Mouse (Mus musculus): ENCODE data around the gene Epb41.

The Epb41 gene

DNA sequence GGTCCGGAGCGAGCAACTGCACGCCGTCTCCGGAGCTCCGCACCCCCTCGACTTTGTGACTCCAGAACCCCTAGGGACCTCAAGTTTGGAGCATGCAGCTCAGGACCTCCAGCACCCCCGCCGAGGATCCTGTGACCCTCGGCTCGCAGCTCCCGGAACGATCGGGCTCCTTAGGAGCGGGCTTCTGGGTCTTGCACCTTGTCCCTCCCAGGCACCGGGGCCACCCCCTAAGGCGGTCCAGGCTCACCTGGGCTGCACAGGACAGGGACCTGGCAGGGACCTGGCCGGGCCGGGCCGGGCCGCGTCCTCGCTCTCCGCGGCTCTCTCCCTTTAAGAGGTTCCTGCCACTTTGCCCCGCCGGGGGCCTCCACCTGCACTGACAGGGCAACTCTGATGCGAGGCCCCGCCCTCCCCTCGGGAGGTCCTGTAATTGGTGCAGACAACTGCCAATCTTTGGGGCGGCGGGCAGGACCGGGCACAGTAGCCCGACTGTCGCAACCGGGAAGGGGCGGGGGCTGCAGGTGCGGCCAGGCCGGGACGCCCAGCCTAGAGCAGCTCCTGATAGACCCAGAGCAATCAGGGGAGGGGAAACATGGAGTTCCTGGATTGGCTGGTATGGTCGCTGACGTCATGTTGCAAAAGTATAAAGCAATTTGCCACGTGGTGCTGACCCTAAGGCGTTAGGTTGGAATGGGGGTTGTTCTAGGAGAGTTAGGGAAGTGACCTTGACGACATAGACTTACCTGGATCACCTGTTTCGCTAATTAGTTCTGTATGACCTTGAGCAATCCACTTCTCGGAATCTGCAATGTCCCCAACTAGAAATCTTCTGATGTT lies at the start of gene Epb41:
Gene Epb41, minus strand, starts transcription at position 389 of the 837 bp plus-strand sequence.
- peak; percentile 100 for DNase-seq (ENCODE audit: low spot score in 2 of 2)

DNA sequence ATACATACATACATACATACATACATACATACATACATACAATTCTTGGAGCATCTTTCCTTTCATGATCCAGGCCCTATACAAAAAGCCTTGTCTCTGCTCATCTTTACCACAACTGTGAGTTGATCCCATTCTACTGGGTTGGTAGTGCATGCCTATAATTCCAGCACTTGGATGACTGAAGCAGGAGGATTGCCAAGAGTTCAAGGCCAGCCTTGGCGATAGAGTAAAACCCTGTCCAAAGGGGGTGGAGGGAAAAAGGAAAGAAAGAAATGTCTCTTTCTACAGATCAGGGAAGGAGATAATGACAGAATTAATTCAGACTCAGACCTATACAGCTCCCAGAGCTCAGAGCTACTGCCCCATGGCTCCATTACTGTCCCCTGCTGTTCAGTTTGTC lies 48.0 kb upstream of the Epb41 start:
- no peak for DNase-seq (ENCODE audit: low spot score in 2 of 2)

DNA sequence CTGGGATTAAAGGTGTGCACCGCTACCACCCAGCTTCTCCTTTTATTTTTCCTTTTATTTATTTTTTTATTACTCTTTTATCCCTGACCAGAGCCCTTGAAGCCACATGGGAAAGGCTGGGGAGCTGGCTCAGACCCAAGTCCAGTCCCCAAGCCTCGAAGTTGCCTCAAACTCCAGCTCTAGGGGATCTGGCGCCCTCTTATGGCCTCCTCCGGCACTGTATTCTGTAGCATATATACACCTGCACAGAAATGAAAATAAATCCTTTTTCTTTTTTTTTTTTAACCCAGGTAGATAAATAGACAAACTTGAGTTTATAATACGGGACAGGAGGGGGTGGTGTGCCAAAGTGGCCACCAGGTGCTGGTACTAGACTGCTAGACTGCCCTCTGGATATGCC lies 46.6 kb upstream of the Epb41 start:
- peak in 1 of 2 experiments; percentile 49 for DNase-seq (ENCODE audit: low spot score in 2 of 2)

DNA sequence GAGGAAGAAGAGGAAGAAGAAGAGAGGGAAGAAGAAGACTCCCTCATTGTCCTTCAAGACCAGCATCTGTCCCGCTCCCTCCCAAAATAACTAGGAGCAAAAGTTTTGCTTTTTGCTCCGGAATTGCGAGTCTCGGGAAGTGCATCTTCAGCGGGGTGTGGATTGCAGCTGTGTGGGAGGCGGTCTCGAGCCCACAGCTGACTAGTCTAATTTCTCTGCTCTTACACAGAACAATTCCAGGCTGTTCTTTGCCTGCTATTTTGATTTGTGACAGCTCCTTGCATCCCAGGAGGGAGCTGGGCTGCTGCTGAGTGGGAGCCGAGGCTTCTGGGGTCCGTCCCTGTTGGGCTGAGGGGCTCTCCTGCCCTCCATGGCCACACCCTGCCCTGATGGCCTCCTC lies 44.4 kb upstream of the Epb41 start:
- no peak for DNase-seq (ENCODE audit: low spot score in 2 of 2)

DNA sequence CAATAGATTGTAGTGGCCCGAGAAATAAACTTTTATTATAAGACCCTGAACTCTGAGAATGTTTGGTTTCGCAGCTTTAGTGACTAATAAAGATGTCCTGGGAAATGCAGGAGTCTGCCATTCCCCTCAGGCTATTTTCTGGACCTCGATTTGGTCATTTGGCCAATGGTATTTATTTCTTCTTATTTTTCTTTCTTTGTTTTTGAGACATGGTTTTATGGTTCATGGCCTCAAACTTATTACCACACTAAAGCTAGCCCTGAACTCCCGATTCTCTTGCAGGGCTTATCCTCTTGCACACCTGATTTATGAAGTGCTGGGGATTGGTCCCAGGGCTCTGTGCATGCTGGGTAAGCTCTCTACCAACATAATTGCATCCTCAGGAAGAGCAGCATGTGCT lies 41.2 kb upstream of the Epb41 start:
- no peak for DNase-seq (ENCODE audit: low spot score in 2 of 2)

DNA sequence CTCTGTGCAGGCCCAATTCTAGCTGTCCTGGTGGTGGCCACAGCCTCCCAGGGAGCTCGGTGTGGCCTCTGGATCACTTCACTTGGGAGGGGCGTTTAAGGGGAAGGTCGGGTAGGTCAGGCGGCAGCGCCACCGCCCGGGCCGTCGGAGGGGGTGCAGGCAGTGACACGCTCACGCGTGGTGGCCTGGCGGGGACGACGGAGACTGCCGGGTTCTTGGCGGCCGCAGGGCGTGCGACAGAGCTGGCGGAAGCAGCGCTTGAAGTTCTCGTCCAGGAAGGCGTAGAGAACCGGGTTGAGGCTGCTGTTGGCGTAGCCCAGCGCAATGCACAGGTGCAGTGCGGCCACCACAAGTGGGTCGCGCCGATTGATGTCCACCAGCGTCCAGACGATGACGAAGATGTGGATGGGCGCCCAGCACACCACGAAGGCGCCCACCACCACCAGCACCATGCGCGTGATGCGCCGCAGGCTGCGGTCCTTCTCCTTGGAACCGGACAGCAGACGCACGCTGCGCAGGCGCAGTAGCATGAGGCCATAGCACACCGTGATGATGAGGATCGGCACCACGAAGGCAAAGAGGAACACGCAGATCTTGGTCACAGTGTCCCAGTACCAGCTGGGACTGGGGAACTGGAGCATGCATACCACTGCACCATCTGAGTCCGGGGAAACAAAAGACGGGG lies 38.4 kb upstream of the Epb41 start:
- peak in 1 of 2 experiments; percentile 22 for DNase-seq (ENCODE audit: low spot score in 2 of 2)

DNA sequence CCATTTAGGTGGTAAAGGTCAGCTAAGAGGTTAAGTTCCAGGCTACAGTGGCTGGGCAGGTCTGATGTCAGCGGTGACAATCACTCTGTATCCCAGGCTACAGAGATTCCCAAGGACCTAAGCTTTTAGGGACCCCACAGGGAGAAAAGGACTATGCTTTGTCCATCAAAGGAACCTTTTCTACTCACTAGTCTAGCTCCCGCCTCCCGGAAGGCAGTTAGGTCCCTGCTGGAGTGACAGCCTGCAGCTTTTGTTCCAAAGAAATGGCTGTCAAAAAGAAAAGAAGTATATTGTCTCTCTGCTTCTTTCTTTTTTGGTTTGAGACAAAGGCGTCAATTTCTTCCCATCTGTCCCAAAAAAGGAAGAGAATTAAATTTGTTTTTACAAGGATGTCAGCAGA lies 36.1 kb upstream of the Epb41 start:
- DNase-seq (ENCODE audit: low spot score in 2 of 2), result no peak

DNA sequence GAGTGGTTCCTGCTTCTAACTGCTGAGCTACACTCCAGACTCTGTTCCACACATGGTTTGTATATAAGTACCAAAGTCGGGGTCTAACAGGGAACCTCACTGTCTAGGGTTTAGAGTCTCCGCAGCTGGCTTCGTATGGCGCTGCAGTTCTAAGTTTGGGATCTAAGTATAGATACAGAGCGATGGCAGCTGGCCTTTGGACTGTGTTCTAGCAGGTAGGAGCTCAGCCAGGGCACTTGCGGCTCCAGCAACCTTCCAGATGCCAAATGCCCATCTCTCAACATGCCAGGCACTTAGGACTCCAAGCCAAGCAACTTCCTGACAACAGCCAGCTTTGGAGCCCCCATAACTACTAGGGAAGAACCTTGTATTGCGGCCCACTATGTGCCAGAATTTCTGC lies 33.1 kb upstream of the Epb41 start:
- no peak for DNase-seq (ENCODE audit: low spot score in 2 of 2)

DNA sequence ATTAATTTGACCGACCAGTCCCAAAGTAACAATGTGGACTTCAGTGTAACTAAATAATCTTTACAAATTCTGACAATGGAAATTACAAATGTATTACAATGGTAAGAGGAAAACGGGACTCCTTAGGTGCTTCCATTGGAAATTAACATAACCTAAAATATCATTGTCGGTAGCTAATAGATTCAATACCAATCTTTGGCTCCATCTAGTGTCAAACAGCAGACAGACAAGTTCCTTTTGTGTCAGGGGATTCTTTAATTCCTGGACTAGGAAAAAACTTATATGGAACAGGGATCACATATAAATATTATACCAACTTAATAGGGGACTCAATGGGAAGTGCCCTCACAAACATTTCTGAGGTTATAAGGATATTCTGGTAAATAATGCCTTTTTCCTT lies 26.0 kb upstream of the Epb41 start:
- DNase-seq (ENCODE audit: low spot score in 2 of 2), result no peak

DNA sequence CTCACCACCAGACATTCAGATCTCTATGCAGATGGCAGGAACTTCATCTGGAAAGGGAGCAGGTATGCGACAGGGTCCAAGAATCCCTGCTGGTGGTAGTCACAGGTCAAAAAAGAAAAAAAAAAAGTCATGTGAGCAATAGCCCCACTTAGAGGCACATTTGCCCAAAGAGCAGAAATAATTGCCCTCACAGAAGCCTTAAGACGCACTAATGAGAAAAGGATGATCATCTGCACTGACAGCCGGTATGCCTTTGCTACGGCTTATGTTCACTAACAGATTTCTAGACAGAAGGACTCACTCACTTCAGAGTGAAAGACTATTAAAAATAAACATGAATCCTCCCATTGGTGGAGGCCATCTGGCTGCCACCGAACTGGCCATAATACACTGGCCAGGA lies 24.4 kb upstream of the Epb41 start:
- DNase-seq (ENCODE audit: low spot score in 2 of 2), result no peak

DNA sequence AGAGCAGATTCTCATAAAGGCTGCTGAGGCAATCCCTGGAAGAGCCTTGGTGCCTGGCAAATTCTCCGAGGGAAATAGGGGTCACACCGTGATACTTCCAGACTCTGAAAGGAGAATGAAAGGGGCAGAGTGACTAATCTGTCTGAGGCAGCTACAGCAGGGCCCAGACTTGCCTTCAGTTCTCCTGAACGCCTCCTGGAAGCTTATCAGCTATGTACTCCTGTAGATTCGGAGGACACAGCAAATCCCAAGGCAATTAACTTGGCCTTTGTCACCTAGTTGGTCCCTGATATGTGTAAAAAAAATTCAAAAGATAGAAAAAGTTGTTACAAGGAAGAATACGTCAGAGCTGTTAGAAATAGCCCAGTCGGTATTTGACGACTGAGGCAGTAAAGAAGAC lies 19.9 kb upstream of the Epb41 start:
- no peak for DNase-seq (ENCODE audit: low spot score in 2 of 2)

DNA sequence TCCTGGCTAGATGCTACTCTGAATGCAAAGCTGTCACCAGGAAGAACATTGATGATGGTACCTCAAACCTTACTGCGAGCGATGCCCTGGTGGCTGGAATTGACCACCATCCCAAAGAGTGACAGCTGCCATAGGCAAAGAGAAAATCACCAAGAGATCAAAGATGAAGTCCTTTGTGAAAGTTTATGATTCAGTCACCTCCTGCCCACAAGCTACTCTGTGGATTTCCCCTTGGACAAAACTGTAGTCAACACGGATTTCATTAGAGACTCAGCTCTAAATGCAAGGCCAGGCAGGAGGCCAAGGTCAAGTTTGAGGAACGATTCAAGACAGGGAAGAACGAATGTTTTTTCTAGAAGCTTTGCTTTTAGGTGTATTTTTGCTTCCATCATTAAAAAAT lies 18.8 kb upstream of the Epb41 start:
- no peak for DNase-seq (ENCODE audit: low spot score in 2 of 2)

DNA sequence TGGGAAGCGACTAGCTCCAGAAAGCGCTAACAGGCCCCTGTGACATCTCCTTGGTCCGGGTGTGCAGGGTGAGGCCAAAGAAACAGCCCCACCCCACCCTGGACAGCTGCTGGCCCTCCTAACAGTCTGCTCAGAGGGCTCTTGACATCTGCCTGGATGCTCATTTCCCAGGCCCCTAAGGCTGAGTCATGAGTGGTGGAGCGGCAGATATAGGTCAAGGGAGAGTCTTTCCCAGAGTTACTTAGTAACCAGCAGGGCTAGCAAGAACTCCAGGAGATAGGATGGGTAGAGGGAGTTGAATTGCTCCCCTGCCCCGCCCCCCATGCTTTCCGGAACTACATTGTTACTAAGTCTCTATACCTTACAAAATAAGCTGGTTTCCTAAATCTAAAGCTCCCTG lies 18.0 kb upstream of the Epb41 start:
- DNase-seq (ENCODE audit: low spot score in 2 of 2), result no peak

DNA sequence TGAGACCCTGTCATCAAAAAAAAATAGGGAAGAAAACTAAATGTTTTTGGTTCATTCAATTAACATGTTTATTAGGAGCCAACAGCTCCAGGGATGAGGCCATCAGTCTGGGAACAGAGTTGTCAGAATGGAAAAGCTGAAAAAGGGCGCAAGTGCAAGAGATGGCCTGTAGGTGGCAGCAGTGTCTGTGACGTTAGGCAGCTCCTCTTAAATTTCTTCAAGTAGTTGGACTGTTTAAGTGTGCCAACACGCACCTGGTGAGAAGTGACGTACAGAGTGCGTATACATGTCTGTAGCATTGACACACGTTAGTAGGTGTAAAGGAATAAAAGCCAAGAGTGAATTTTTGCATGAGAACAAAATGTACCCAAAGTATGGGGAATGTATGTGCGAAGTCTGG lies 13.8 kb upstream of the Epb41 start:
- DNase-seq (ENCODE audit: low spot score in 2 of 2), result peak in 1 of 2 experiments; percentile 70

DNA sequence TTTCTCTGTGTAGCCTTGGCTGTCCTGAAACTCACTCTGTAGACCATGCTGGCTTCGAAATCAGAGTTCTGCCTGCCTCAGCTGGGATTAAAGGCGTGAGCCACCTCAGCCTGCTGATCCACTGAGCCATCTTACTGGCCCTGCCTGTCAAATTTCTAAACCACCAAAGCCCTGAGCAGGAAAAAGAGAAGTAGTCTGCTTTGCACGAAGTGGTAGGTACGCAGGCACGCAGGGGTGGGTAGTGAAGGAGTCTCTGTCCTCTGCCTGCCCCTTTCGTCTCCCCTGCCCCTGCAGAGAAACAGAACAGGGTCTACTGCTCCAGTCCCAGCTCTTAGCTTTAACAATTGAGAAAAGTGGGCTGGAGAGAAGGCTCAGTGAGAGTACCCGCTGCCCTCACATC lies 10.0 kb upstream of the Epb41 start:
- peak; percentile 8 to 53 for DNase-seq (ENCODE audit: low spot score in 2 of 2)

DNA sequence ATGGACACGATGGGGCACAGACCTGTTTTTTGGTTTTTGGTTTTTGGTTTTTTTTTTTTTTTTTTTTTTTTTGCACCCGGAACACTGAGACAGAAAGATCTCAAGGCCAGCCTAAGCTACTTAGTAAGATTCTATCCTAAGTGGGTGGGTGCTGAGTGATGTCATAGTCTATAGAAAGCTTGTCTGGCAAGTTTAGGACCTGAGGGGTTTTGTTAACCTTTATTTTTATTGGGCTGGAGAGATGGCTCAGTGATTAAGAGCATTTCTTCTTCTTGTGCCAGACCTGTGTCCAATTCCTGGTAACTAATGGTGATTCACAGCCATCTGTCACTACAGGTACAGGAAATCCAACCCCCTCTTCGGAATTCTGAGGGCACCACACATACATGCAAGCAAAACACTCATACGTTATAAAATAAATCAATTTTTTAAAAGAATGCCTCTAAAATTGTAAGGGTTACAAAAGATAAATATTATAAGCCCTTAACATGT lies 5.4 kb upstream of the Epb41 start:
- DNase-seq (ENCODE audit: low spot score in 2 of 2), result no peak

DNA sequence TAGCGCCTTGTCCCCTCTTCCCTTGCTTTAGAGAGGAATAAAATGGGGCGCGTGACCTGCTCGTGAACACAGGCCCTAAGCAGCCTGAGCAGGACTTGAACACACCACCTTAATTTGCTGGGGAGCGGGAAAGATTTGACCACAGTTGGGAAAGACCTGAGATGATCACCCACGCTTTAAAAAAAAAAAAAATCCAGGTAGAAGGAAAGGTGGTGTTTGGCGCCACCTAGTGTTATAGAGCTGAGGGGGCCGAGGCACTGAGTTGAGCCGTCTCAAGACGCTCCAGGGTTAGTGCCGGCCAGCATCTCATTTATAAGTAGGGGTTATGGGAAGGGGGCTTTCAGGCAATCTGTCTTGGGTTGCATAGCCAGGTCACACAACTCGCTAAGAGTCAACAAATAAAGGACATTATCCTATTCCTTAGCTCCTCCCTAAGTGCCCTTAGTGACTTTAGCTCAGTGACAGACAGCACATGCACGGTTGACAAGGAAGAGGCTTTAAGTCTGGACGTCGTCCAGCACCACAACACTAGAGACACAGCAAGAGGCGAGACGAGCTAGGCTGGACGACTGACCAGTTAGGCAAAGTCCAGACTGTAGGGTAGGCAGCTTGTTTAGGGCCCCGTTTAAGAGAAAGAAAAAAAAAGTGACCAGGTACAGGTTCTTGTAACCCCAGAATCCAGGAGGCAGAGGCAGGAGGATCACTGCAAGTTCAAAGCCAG lies 4.6 kb upstream of the Epb41 start:
- DNase-seq (ENCODE audit: low spot score in 2 of 2), result peak; percentile 75 to 84

DNA sequence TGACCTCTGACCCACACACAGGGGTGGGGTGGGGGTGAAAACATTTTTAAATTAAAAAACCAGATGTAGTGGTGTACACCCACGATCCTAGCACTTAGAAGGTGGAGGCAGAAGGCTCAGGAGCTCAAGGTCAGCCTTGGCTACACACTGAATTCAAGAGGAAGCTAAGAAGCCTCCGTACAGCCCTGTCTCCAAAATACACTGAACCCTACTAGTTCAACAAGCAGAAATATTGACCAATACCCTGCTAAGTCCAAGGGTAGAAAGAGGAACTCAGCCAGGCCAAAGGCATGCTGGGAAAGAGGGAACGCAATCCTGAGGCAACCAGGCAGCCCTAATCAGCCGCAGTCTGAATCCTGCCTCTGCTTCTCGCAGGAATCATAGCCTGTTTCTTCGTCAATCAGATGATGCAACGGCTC lies 3.2 kb upstream of the Epb41 start:
- peak; percentile 48 to 58 for DNase-seq (ENCODE audit: low spot score in 2 of 2)

DNA sequence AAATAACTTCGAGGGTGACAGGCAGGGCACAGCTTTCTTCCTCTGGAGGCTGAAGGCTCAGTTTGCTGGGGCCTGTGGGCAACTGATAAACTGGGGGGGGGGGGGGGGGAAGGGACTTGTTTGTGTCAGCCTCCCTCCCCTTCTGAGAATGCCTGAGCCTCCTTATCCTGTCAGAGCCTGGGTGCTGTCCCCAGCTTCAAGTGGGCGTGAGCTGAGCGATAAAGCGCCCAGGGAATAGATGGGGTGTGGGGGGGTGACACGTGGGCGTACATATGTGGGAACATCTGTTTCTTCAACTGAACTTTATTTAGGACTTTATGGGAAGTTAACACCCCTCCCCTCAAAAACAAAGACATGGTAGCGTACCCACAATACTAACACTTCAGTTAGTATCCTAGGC lies 2.3 kb upstream of the Epb41 start:
- DNase-seq (ENCODE audit: low spot score in 2 of 2), result peak in 1 of 2 experiments; percentile 84

DNA sequence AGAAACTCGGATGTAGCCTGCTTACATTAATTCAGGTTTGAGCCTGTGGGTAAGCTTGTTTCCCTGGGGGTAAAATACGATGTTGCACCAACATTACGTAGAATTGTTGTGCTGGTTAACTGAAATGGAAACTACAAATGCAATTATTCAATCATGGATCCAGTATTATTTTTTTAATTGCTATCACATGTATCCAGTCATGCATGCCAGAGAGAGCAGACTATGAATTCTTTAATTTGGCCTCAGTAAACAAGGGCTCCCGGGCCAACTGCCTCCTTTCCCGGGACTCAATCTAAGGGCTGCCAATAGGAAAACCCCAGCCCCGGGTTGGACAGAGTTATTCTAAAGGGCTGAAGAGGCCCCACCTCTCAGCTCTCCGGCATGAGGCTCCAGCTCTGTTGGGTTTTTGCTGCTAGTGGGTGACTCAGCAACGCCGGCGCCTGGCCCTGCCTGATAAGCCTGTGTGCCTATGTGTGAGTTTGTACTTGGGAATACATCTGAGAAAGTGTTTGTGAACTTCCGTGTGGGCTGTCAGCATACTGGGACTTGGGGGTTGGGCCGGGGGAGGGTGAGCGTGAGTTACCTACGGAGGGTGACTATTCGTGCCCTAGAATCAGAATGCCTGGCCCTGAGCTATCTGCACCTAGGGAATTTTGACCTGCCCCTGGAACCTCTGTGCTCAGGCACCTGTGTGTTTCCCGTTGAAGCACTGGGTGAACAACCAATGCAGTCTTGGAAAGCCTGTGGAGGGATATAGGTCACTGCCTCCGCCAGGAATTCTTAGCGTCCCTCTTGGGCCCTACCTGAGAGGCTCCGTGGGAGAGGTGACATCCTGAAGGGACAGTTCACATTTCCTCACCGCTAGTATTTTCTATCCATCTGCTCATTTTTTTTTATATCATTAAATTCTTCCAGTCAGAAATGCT lies 1.6 kb upstream of the Epb41 start:
- DNase-seq (ENCODE audit: low spot score in 2 of 2), result peak; percentile 76 to 93

DNA sequence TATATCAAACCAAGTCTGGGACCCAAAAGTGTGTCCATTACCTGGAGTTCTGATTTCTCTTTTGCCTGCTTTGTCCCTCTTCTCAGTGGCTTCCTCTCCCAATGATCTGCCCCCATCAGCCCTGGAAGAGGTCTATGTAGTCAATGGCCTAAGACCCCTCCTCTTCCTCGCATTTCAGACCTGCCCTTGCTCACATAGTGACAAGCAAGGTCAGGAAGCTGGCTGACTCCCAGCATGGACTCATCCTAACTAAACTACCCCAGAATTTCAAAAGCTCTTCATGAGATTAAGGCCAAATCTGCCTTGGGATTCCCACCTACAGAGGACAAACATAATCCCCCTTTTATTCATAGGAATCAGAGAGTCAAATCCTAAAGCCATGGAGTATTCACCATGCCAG lies 675 bp upstream of the Epb41 start:
- DNase-seq (ENCODE audit: low spot score in 2 of 2), result no peak
